Mouse (Mus musculus) neural tube, embryonic 13.5 days (tissue): Measurements from ENCODE around the gene Themis2. TPM values are rescaled to one million over a fixed set of nuclear protein-coding genes. Genes with fewer than 3 reads are reported as not detected.
"Not testable (repeated sequence)": the region's sequence is repeated elsewhere in the genome, so short reads cannot be mapped to it uniquely, and the experiment has no call there.

Source experiments
- ATAC-seq: fragments of 200-750 bp; cut with Nextera tagmentation; 2 replicates; pipeline ENCODE4 v1.8.0; 2017; ENCODE audit warnings: low read depth, mild to moderate bottlenecking, moderate TSS enrichment, moderate library complexity
- H3K27ac ChIP-seq: fragments of 300-500 bp; sonication (generic); replicated peaks from 2 replicates; pipeline ENCODE4 v1.5.1; 2015; ENCODE audit warnings: moderate library complexity, mild to moderate bottlenecking, inconsistent platforms
- H3K27me3 ChIP-seq: fragments of 300-500 bp; sonication (generic); 2 replicates; pipeline ENCODE4 v1.6.1; 2015; ENCODE audit warnings: mild to moderate bottlenecking, inconsistent platforms
- H3K36me3 ChIP-seq: fragments of 300-500 bp; sonication (generic); 2 replicates; pipeline ENCODE4 v1.6.1; 2015; ENCODE audit warnings: mild to moderate bottlenecking, inconsistent platforms
- H3K4me1 ChIP-seq: fragments of 300-500 bp; sonication (generic); replicated peaks from 2 replicates; pipeline ENCODE4 v1.6.1; 2015; ENCODE audit warnings: inconsistent platforms
- H3K4me2 ChIP-seq: fragments of 300-500 bp; sonication (generic); 2 replicates; pipeline ENCODE4 v1.6.1; 2015; ENCODE audit warnings: inconsistent platforms, mild to moderate bottlenecking, moderate library complexity
- H3K4me3 ChIP-seq: fragments of 300-500 bp; sonication (generic); 2 replicates; pipeline ENCODE4 v1.5.1; 2015; ENCODE audit warnings: mild to moderate bottlenecking, inconsistent platforms
- H3K9ac ChIP-seq: fragments of 300-500 bp; sonication (generic); 2 replicates; pipeline ENCODE4 v1.6.1; 2015; ENCODE audit warnings: moderate library complexity, mild to moderate bottlenecking, inconsistent platforms
- H3K9me3 ChIP-seq: fragments of 300-500 bp; sonication (generic); 2 replicates; pipeline ENCODE4 v1.6.1; 2016; ENCODE audit warnings: inconsistent platforms
- WGBS: fragments of 180-500 bp; shearing (Covaris S2); methylation state at CpG from one replicate; pipeline ENCODE4 v1.1.7; 2015; 5-methylcytosine and 5-hydroxymethylcytosine counted together
- polyA plus RNA-seq: library from polyadenylated mRNA; unstranded; fragments of >200 nt; fragmentation: Nextera tagmentation; extraction: Ambion mirVana; gene quantifications from 2 replicates; pipeline ENCODE4 v1.2.1, GENCODE M21; 2015

The Themis2 gene
- polyA plus RNA-seq, 1 experiment from 2014 or later, result 0.47 TPM

GRCm38 (mm10) chr4:132806620-132807191 lies 10.5 kb upstream of the Themis2 start:
- Histone ChIP-seq H3K4me3 (no peak overlapping the region), H3K4me1 (no peaks in the 10 kb centered on the region), H3K9me3 (no peaks in the 10 kb centered on the region), H3K27me3 (no peaks in the 10 kb centered on the region), H3K36me3 (no peaks in the 10 kb centered on the region), H3K4me2 (no peak overlapping the region), H3K27ac (no peak overlapping the region), H3K9ac (no peak overlapping the region)
- 87% methylated on average over 7 of the region's 7 CpGs for WGBS
- no peak for ATAC-seq

- H3K9ac ChIP-seq, result no peak overlapping the region
- no peaks in the 10 kb centered on the region for H3K9me3 ChIP-seq
- no peaks in the 10 kb centered on the region for H3K36me3 ChIP-seq
- no peaks in the 10 kb centered on the region for H3K27me3 ChIP-seq
- H3K4me3 ChIP-seq, result no peak overlapping the region
- no peak overlapping the region for H3K4me2 ChIP-seq
- H3K4me1 ChIP-seq, result no peaks in the 10 kb centered on the region
- 88% methylated on average over 12 of the region's 12 CpGs for WGBS
- no peak for ATAC-seq
- H3K27ac ChIP-seq, result no peak overlapping the region
These were observed 9.5 kb upstream of the Themis2 start for GRCm38 (mm10) chr4:132805599-132806197.

- WGBS, result 85% methylated on average over 5 of the region's 5 CpGs
- Histone ChIP-seq H3K9me3 (no peaks in the 10 kb centered on the region), H3K4me2 (no peak overlapping the region), H3K9ac (no peak overlapping the region), H3K4me3 (no peak overlapping the region), H3K4me1 (no peaks in the 10 kb centered on the region), H3K27me3 (no peaks in the 10 kb centered on the region), H3K27ac (no peak overlapping the region), H3K36me3 (no peaks in the 10 kb centered on the region)
- ATAC-seq, result no peak
These were observed 9.0 kb upstream of the Themis2 start for GRCm38 (mm10) chr4:132805146-132805545.

- Histone ChIP-seq H3K36me3 (no peaks in the 10 kb centered on the region), H3K4me3 (no peak overlapping the region), H3K9ac (no peak overlapping the region), H3K4me1 (no peaks in the 10 kb centered on the region), H3K27me3 (no peaks in the 10 kb centered on the region), H3K4me2 (no peak overlapping the region), H3K9me3 (no peaks in the 10 kb centered on the region), H3K27ac (no peak overlapping the region)
- WGBS, result 91% methylated on average over 6 of the region's 6 CpGs
- no peak for ATAC-seq
These were observed 8.1 kb upstream of the Themis2 start for GRCm38 (mm10) chr4:132804331-132804730.

GRCm38 (mm10) chr4:132803876-132804275 lies 7.7 kb upstream of the Themis2 start:
- Histone ChIP-seq H3K4me3 (no peak overlapping the region), H3K36me3 (no peaks in the 10 kb centered on the region), H3K4me1 (no peaks in the 10 kb centered on the region), H3K9me3 (no peaks in the 10 kb centered on the region), H3K4me2 (no peak overlapping the region), H3K27ac (no peak overlapping the region), H3K27me3 (no peaks in the 10 kb centered on the region), H3K9ac (no peak overlapping the region)
- 94% methylated on average over 7 of the region's 7 CpGs for WGBS
- ATAC-seq, result no peak

- Histone ChIP-seq H3K27ac (no peak overlapping the region), H3K9ac (no peak overlapping the region), H3K9me3 (no peaks in the 10 kb centered on the region), H3K4me3 (no peak overlapping the region), H3K27me3 (no peaks in the 10 kb centered on the region), H3K4me2 (no peak overlapping the region), H3K36me3 (no peaks in the 10 kb centered on the region), H3K4me1 (no peaks in the 10 kb centered on the region)
- WGBS, result 96% methylated on average over 5 of the region's 5 CpGs
- ATAC-seq, result no peak
These were observed 7.0 kb upstream of the Themis2 start for GRCm38 (mm10) chr4:132803212-132803611.

GRCm38 (mm10) chr4:132802171-132802637 lies 6.0 kb upstream of the Themis2 start:
- Histone ChIP-seq H3K4me2 (no peak overlapping the region), H3K4me3 (no peak overlapping the region), H3K27me3 (peaks cover 6% of the 10 kb centered on the region; the same call in 1 of the 2 replicates), H3K4me1 (no peaks in the 10 kb centered on the region), H3K9ac (no peak overlapping the region), H3K27ac (no peak overlapping the region), H3K9me3 (no peaks in the 10 kb centered on the region), H3K36me3 (no peaks in the 10 kb centered on the region)
- 68% methylated on average over 16 of the region's 16 CpGs for WGBS
- ATAC-seq, result no peak

GRCm38 (mm10) chr4:132801176-132802077 lies 5.2 kb upstream of the Themis2 start:
- Histone ChIP-seq H3K9ac (no peak overlapping the region), H3K27ac (no peak overlapping the region), H3K27me3 (peaks cover 6% of the 10 kb centered on the region; the same call in 1 of the 2 replicates), H3K4me2 (no peak overlapping the region), H3K36me3 (no peaks in the 10 kb centered on the region), H3K9me3 (no peaks in the 10 kb centered on the region), H3K4me3 (no peak overlapping the region), H3K4me1 (no peaks in the 10 kb centered on the region)
- ATAC-seq, result no peak
- WGBS, result 79% methylated on average over 18 of the region's 18 CpGs

GRCm38 (mm10) chr4:132799845-132800244 lies 3.7 kb upstream of the Themis2 start:
- no peaks in the 10 kb centered on the region for H3K36me3 ChIP-seq
- no peak overlapping the region for H3K4me3 ChIP-seq
- no peak overlapping the region for H3K4me2 ChIP-seq
- 90% methylated on average over 4 of the region's 4 CpGs for WGBS
- H3K9me3 ChIP-seq, result no peaks in the 10 kb centered on the region
- H3K27ac ChIP-seq, result no peak overlapping the region
- H3K27me3 ChIP-seq, result peaks cover 18% of the 10 kb centered on the region
- no peak overlapping the region for H3K9ac ChIP-seq
- peaks cover 6% of the 10 kb centered on the region; the same call in 1 of the 2 replicates for H3K4me1 ChIP-seq
- ATAC-seq, result no peak

- ATAC-seq, H3K4me3 ChIP-seq, H3K27ac ChIP-seq, H3K9ac ChIP-seq, H3K4me1 ChIP-seq, H3K4me2 ChIP-seq, H3K9me3 ChIP-seq, H3K36me3 ChIP-seq: not testable (repeated sequence)
- peaks cover 29% of the 10 kb centered on the region for H3K27me3 ChIP-seq
- 81% methylated on average over 3 of the region's 3 CpGs for WGBS
These were observed 2.5 kb upstream of the Themis2 start for GRCm38 (mm10) chr4:132798666-132799065.

GRCm38 (mm10) chr4:132798028-132798427 lies 1.8 kb upstream of the Themis2 start:
- Histone ChIP-seq H3K9ac (no peak overlapping the region), H3K4me3 (no peak overlapping the region), H3K27ac (no peak overlapping the region), H3K9me3 (no peaks in the 10 kb centered on the region), H3K4me1 (peaks cover 6% of the 10 kb centered on the region; the same call in 1 of the 2 replicates), H3K36me3 (no peaks in the 10 kb centered on the region), H3K27me3 (peaks cover 29% of the 10 kb centered on the region), H3K4me2 (no peak overlapping the region)
- 78% methylated on average over 4 of the region's 4 CpGs for WGBS
- no peak for ATAC-seq

- Histone ChIP-seq H3K27ac (no peak overlapping the region), H3K4me2 (no peak overlapping the region), H3K36me3 (no peaks in the 10 kb centered on the region), H3K9me3 (no peaks in the 10 kb centered on the region), H3K27me3 (peaks cover 29% of the 10 kb centered on the region), H3K4me1 (peaks cover 6% of the 10 kb centered on the region; the same call in 1 of the 2 replicates), H3K4me3 (no peak overlapping the region), H3K9ac (no peak overlapping the region)
- no peak for ATAC-seq
- 83% methylated on average over 1 of the region's 1 CpGs for WGBS
These were observed 1.3 kb upstream of the Themis2 start for GRCm38 (mm10) chr4:132797461-132797860.
